ENCODE assay signal across 9 mouse cellular contexts in the genomic region with DNA sequence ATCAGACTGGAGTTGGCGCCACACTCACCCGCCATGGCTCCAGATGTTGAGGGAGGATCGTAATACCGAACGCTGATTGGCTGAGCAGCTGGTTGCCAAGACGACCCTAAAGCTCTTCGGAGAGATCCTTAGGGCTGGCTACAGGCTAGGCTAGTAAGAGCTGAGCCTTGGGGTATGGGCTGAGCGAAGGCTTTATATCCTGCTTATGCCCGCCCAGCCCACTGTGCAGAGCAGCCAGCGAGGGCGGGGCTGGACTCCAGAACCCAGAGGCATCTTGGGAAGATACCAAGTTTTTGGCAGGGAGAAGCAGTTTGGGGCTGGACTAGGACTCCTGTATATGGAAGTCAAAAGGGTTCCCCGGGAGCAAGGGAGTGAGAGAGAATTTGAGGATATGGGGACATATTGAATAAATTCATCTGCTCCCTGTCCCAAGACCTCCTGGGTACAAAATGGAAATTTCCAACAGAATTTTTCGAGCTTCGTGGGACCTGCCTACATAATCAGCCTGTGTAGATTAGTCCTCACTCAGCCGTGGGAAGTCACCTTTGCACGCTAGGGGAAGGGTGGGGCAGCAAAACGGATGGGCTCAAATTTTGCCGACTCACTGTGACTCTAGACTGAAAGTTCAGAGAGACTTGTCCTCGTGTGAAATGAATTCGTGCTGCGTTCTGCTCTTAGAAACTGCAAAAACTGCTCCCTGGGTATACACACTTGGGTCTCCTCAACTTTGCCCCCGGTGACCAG. TPM values are rescaled to one million over a fixed set of nuclear protein-coding genes. Genes with fewer than 3 reads are reported as not detected.
DNase-seq lines count a peak whose midpoint lies in the region; ATAC-seq and TF ChIP-seq lines count a peak whose summit lies in the region.
"Had no signal": no experiment of that assay in that cellular context is flagged by ENCODE, and none has a peak within 500 bp of the region (broad histone marks: within the 10 kb centered on the region; RNA-seq: fewer than 3 reads in every experiment).

A gene (minus strand): TSS at position 169 of the 744 bp plus-strand sequence.

- peaks cover 46% of the 10 kb centered on the region for H3K4me1 ChIP-seq in embryonic facial prominence, embryonic 13.5 days
- H3K4me1 ChIP-seq in limb, embryonic 10.5 days, result peaks cover 40% of the 10 kb centered on the region
- peaks cover 11% of the 10 kb centered on the region; the same call in 1 of the 2 replicates for H3K4me1 ChIP-seq in midbrain, embryonic 12.5 days
- H3K4me1 ChIP-seq in small intestine, adult 2 months (ENCODE audit: control insufficient read depth, insufficient read depth, insufficient read length, low read length), result peaks cover 5% of the 10 kb centered on the region; the same call in 1 of the 2 replicates

- DNase-seq in 3T3-L1 (ENCODE audit: low read depth, low spot score), result peak; percentile 100
- DNase-seq in adrenal gland, postnatal 4 days (ENCODE audit: low spot score in 2 of 2), result peak; percentile 32 to 54
- peak; percentile 86 to 92 for DNase-seq in heart, adult 18-20 months
- DNase-seq in kidney, adult 18-20 months, result peak; percentile 83
- peak; percentile 87 for DNase-seq in limb, embryonic 10.5 days (ENCODE audit: low spot score)

- no peaks in the 10 kb centered on the region for H3K27me3 ChIP-seq in embryonic facial prominence, embryonic 13.5 days
- no peaks in the 10 kb centered on the region for H3K27me3 ChIP-seq in limb, embryonic 10.5 days (ENCODE audit: low read depth, poor library complexity, severe bottlenecking)
- no peaks in the 10 kb centered on the region; the same call in 1 of the 2 replicates for H3K27me3 ChIP-seq in midbrain, embryonic 12.5 days
- no peaks in the 10 kb centered on the region for H3K27me3 ChIP-seq in small intestine, adult 2 months (ENCODE audit: control insufficient read depth, insufficient read depth, low read length)
- H3K27me3 ChIP-seq: Patski had no signal

- H3K9me3 ChIP-seq in embryonic facial prominence, embryonic 13.5 days, result no peaks in the 10 kb centered on the region
- no peaks in the 10 kb centered on the region for H3K9me3 ChIP-seq in limb, embryonic 10.5 days (replicated peaks)
- H3K9me3 ChIP-seq in midbrain, embryonic 12.5 days, result no peaks in the 10 kb centered on the region

- 0 out of 2 replicates have a peak, but pooled peaks cover 1% of the 10 kb centered on the region for H3K36me3 ChIP-seq in embryonic facial prominence, embryonic 13.5 days
- H3K36me3 ChIP-seq in limb, embryonic 10.5 days, result peaks cover 13% of the 10 kb centered on the region
- H3K36me3 ChIP-seq in midbrain, embryonic 12.5 days, result 0 out of 2 replicates have a peak, but pooled peaks cover 7% of the 10 kb centered on the region
- H3K36me3 ChIP-seq in small intestine, adult 2 months (ENCODE audit: control insufficient read depth, insufficient read depth, low read length), result no peaks in the 10 kb centered on the region

- peak; percentile 93 for ATAC-seq in embryonic facial prominence, embryonic 13.5 days (ENCODE audit: insufficient number of reproducible peaks, insufficient read depth, low FRiP score, low TSS enrichment, low read depth)
- peak; percentile 98 for ATAC-seq in midbrain, embryonic 12.5 days (ENCODE audit: low FRiP score, low read depth)
- ATAC-seq: Patski had no signal

- no peak for TF ChIP-seq CTCF in small intestine, adult 2 months (IDR thresholded peaks at IDR 0.05; ENCODE audit: extremely low read depth, insufficient read length, insufficient replicate concordance, low read depth, low read length)

- H3K27ac ChIP-seq in embryonic facial prominence, embryonic 13.5 days, result peak within 1 kb of the TSS; percentile 73
- peak within 1 kb of the TSS; percentile 88 for H3K27ac ChIP-seq in limb, embryonic 10.5 days
- H3K27ac ChIP-seq in midbrain, embryonic 12.5 days (replicated peaks), result no peak within 1 kb of the TSS
- peak within 1 kb of the TSS; percentile 61 for H3K27ac ChIP-seq in small intestine, adult 2 months (ENCODE audit: insufficient read depth, low read depth, low read length)

- peak within 1 kb of the TSS; percentile 41 for H3K4me3 ChIP-seq in embryonic facial prominence, embryonic 13.5 days
- peak within 1 kb of the TSS; percentile 49 for H3K4me3 ChIP-seq in limb, embryonic 10.5 days
- peak within 1 kb of the TSS; percentile 32 for H3K4me3 ChIP-seq in midbrain, embryonic 12.5 days
- peak within 1 kb of the TSS; percentile 58 for H3K4me3 ChIP-seq in small intestine, adult 2 months (ENCODE audit: low read depth, low read length)

- peak within 1 kb of the TSS; percentile 68 for H3K4me2 ChIP-seq in embryonic facial prominence, embryonic 13.5 days
- peak within 1 kb of the TSS; percentile 54 for H3K4me2 ChIP-seq in midbrain, embryonic 12.5 days (replicated peaks)

- TF ChIP-seq POLR2A in small intestine, adult 2 months (IDR thresholded peaks at IDR 0.05; ENCODE audit: low read depth, low read length), result peak; percentile 60; the same call in 1 of the 2 replicates

- 10% methylated on average over 22 of the region's 22 CpGs for WGBS in embryonic facial prominence, embryonic 13.5 days
- 17% methylated on average over 22 of the region's 22 CpGs for WGBS in limb, embryonic 10.5 days
- WGBS in midbrain, embryonic 12.5 days, result 14% methylated on average over 22 of the region's 22 CpGs
- 3% methylated on average over 22 of the region's 22 CpGs for WGBS in small intestine, adult 2 months

- H3K9ac ChIP-seq in embryonic facial prominence, embryonic 13.5 days, result peak within 1 kb of the TSS; percentile 62
- H3K9ac ChIP-seq in midbrain, embryonic 12.5 days (replicated peaks), result 0 out of 2 replicates have a peak within 1 kb of the TSS, but pooled peaks have one; percentile 4

RNA-seq across cellular contexts. Expression of the gene that starts here (rescaled TPM):
- 10 to 100 TPM in 1 of 2 experiments, 1 to 10 TPM in 1; 9.7 to 10.5 TPM for total RNA-seq in adrenal gland, postnatal 4 days (2021)
- polyA plus RNA-seq in embryonic facial prominence, embryonic 13.5 days (2015; fragmentation: Nextera tagmentation; extraction: Ambion mirVana), result 21.8 and 25.0 TPM in 2 replicates
- total RNA-seq in heart, adult 18-20 months (2021), result 10 to 100 TPM; 45.5 to 61.4 TPM
- 12.6 and 20.4 TPM in 2 replicates for polyA plus RNA-seq in limb, embryonic 10.5 days (2016; fragmentation: Nextera tagmentation; extraction: Ambion mirVana)
- 5.2 and 5.6 TPM in 2 replicates for polyA plus RNA-seq in midbrain, embryonic 12.5 days (2016; fragmentation: Nextera tagmentation; extraction: Ambion mirVana)
- polyA plus RNA-seq in small intestine, adult 2 months (2012; rRNA removed), result 9.7 and 37.7 TPM in 2 replicates

Comparison
In these comparisons a context has a peak if more than half of its experiments do, and no peak if none do; other contexts are left out.
1. RNA of the gene that starts here (total RNA-seq): 45.5 to 61.4 TPM in heart, adult 18-20 months; 9.7 to 10.5 TPM in adrenal gland, postnatal 4 days; every median in the first group is over 4 times any median in the second.
2. DNase-seq: peak in every context shown above with its lines; median percentile 100 in 3T3-L1; 89 in heart, adult 18-20 months; 87 in limb, embryonic 10.5 days; 83 in kidney, adult 18-20 months; 43 in adrenal gland, postnatal 4 days.
3. Peak in every context shown above with its lines, with median percentiles within 50 percentile points of each other: H3K4me3 ChIP-seq.